Mouse (Mus musculus): ENCODE measurements around the gene Cyb561d1. TPM values are rescaled to one million over a fixed set of nuclear protein-coding genes. Genes with fewer than 3 reads are reported as not detected.

The Cyb561d1 gene
- polyA plus RNA-seq, 2 experiments = 2.0 to 3.8 TPM

DNA sequence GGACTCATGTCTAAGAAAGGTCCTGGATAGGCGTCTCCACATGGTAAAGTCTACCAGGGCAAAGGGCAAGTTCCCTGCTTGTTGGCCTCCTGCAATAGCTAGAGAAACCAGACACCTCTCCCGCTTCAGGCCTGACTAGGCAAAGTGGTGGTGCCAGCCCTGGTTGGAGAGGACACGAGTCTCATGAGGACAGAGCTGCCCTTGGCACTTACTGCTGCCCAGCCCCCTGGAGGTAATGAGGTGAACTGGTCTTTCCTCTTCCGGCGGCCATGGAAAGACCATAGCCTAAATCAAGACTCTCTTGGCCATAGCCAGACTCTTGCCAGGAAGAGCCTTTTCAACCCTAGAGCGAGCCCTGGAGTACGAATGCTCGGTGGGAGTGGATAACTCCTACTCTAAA lies 11.4 kb upstream of the Cyb561d1 start:
- no peak for ATAC-seq (ENCODE audit: low FRiP score, low read depth)
- no peak for TF ChIP-seq POLR2A (IDR thresholded peaks at IDR 0.05; ENCODE audit: borderline replicate concordance, extremely low read depth, insufficient read depth, insufficient read length)

DNA sequence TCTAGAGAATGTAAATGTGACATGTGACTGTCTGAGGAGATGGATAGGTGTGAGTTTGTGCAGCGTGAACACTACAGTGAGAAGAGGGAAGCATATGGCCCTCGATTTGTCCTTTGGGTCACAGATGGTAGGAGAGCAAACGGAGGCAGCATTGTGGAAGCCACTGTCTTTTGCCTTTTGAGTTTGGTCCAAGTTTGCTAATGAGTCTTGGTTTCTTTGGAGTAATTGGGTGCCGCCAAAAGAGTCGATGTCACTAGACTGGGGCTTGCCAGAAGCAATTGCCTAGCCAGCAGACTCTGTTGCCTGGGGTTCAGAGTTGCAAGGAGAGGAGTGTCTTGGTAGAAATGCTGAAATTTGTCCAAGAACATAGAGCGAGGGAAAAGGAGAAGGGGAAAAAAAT lies 10.8 kb upstream of the Cyb561d1 start:
- no peak for TF ChIP-seq POLR2A (IDR thresholded peaks at IDR 0.05; ENCODE audit: borderline replicate concordance, extremely low read depth, insufficient read depth, insufficient read length)
- Histone ChIP-seq H3K4me2 (replicated peaks; ENCODE audit: low read depth, low read length, severe bottlenecking) (no peak overlapping the region), H3K36me3 (ENCODE audit: control insufficient read depth, insufficient read depth, low read length) (peaks cover 7% of the 10 kb centered on the region), H3K9me3 (ENCODE audit: control insufficient read depth, low read length) (no peaks in the 10 kb centered on the region), H3K27ac (replicated peaks; ENCODE audit: low read depth, low read length) (no peak overlapping the region), H3K9ac (ENCODE audit: low read depth, low read length, severe bottlenecking) (no peak overlapping the region), H3K4me3 (replicated peaks; ENCODE audit: low read length) (no peak overlapping the region), H3K4me1 (ENCODE audit: control insufficient read depth, insufficient read depth, low read length) (peaks cover 18% of the 10 kb centered on the region), H3K27me3 (ENCODE audit: control insufficient read depth, insufficient read depth, low read length) (no peaks in the 10 kb centered on the region)
- WGBS = 83% methylated on average over 6 of the region's 6 CpGs
- no peak for DNase-seq (ENCODE audit: low spot score)
- ATAC-seq (ENCODE audit: low FRiP score, low read depth) = no peak

More for the DNA sequence above, 11.4 kb upstream of the Cyb561d1 start:
- Histone ChIP-seq H3K4me3 (replicated peaks; ENCODE audit: low read length) (no peak overlapping the region), H3K4me1 (ENCODE audit: control insufficient read depth, insufficient read depth, low read length) (peaks cover 14% of the 10 kb centered on the region), H3K9me3 (ENCODE audit: control insufficient read depth, low read length) (no peaks in the 10 kb centered on the region), H3K4me2 (replicated peaks; ENCODE audit: low read depth, low read length, severe bottlenecking) (no peak overlapping the region), H3K27me3 (ENCODE audit: control insufficient read depth, insufficient read depth, low read length) (no peaks in the 10 kb centered on the region), H3K27ac (replicated peaks; ENCODE audit: low read depth, low read length) (no peak overlapping the region), H3K36me3 (ENCODE audit: control insufficient read depth, insufficient read depth, low read length) (peaks cover 2% of the 10 kb centered on the region; the same call in 1 of the 2 replicates), H3K9ac (ENCODE audit: low read depth, low read length, severe bottlenecking) (no peak overlapping the region)
- DNase-seq (ENCODE audit: low spot score) = no peak
- 79% methylated on average over 8 of the region's 8 CpGs for WGBS

DNA sequence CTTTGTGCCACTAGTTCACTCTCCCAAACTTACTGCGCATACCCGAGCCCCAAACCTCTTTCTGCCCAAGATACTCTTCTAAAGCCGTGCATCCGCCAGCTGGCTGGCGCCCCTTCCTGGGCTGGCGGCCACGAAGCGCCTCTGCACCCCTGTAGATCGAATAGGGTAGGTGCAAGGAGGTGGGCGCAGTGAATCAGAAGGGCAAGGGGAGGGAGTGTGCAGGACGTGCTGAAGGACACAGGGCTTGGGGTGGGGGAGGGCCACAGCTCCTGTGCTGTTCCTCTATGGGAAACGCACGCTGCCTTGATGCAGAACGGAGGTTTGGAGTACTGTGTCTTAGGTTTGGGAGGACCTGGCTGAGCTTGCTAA lies 9.7 kb upstream of the Cyb561d1 start, which contains the start of gene Atxn7l2:
Gene Atxn7l2 (minus strand): TSS at position 164 of the 369 bp plus-strand sequence.
- Histone ChIP-seq H3K9me3 (ENCODE audit: control insufficient read depth, low read length) (no peaks in the 10 kb centered on the region), H3K36me3 (ENCODE audit: control insufficient read depth, insufficient read depth, low read length) (peaks cover 18% of the 10 kb centered on the region), H3K27me3 (ENCODE audit: control insufficient read depth, insufficient read depth, low read length) (no peaks in the 10 kb centered on the region), H3K4me3 (replicated peaks; ENCODE audit: low read length) (peak within 1 kb of the TSS; percentile 65), H3K27ac (replicated peaks; ENCODE audit: low read depth, low read length) (peak within 1 kb of the TSS; percentile 96), H3K4me1 (ENCODE audit: control insufficient read depth, insufficient read depth, low read length) (peaks cover 18% of the 10 kb centered on the region), H3K4me2 (replicated peaks; ENCODE audit: low read depth, low read length, severe bottlenecking) (peak within 1 kb of the TSS; percentile 87), H3K9ac (ENCODE audit: low read depth, low read length, severe bottlenecking) (peak within 1 kb of the TSS; percentile 88)
- WGBS = 1% methylated on average over 14 of the region's 14 CpGs
- peak; percentile 79 for ATAC-seq (ENCODE audit: low FRiP score, low read depth)
- no peak for DNase-seq (ENCODE audit: low spot score)
- 0 out of 2 replicates have a peak, but pooled peaks have one; percentile 10 for TF ChIP-seq POLR2A (IDR thresholded peaks at IDR 0.05; ENCODE audit: borderline replicate concordance, extremely low read depth, insufficient read depth, insufficient read length)

DNA sequence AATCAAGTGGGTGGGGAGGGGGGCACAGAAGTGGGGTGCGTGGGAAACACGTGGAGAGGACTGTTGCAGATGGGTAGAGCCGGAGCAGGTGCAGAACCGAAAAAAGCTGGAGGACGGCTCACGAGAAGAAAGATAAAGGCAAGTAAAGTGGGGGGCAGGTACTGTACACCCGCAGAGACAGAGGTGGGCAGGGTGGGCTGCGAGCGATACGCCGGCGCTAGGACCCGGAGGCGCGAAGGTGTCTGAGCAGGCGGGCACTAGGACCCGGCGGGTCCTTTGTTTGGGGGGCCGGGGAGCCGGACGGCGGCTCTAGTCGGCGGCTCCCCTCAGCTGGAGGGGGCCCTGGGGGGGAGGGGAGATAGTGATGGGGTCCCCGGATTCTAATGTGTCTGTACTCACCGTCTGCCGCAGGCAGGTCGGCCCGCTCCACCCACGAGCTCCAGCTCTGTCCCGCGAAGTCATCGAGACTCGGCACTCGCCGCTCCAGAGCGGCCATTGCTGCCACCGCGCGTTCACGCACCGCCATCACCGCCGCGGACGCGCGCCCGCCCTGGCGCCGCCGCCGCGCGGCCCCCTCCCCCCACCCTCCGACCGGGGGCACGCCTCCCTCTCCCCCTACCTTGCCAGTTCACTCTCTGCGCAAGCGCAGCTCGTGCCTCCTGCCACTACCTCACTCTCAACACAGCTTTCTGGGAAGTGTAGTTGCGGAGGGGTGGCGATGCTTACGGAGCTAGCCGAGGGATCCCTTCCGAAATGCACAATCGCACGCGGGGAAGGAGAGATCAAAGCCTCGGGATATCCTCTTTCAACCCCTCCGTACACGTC lies 9.1 kb upstream of the Cyb561d1 start:
- Histone ChIP-seq H3K9ac (ENCODE audit: low read depth, low read length, severe bottlenecking) (peak overlapping the region; percentile 88), H3K4me3 (replicated peaks; ENCODE audit: low read length) (peak overlapping the region; percentile 65), H3K36me3 (ENCODE audit: control insufficient read depth, insufficient read depth, low read length) (peaks cover 24% of the 10 kb centered on the region), H3K9me3 (ENCODE audit: control insufficient read depth, low read length) (no peaks in the 10 kb centered on the region), H3K27me3 (ENCODE audit: control insufficient read depth, insufficient read depth, low read length) (no peaks in the 10 kb centered on the region), H3K4me2 (replicated peaks; ENCODE audit: low read depth, low read length, severe bottlenecking) (peak overlapping the region; percentile 87), H3K4me1 (ENCODE audit: control insufficient read depth, insufficient read depth, low read length) (peaks cover 18% of the 10 kb centered on the region), H3K27ac (replicated peaks; ENCODE audit: low read depth, low read length) (peak overlapping the region; percentile 96)
- TF ChIP-seq POLR2A (IDR thresholded peaks at IDR 0.05; ENCODE audit: borderline replicate concordance, extremely low read depth, insufficient read depth, insufficient read length) = peak; percentile 62
- ATAC-seq (ENCODE audit: low FRiP score, low read depth) = peak; percentile 94
- WGBS = under 1% methylated on average over 45 of the region's 72 CpGs
- DNase-seq (ENCODE audit: low spot score) = peak; percentile 97

DNA sequence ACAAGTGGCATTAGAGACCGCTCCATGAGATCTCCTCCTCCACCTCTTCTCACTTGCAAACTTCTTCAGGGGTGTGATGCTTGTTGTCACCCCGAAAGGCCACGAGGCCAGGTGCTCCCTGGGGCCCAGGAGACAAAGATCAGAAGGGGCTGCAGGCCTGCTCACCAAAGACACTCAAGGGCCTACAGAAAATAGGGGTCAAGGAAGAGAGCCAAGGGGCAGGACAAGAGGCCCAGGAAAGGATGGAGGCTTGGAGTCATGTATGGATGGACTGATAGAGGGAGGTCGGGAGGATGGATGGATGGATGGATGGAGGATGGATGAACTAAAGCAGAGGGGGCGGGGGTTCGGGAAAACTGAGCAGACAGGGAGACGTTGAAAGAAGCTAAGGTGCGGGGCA lies 8.5 kb upstream of the Cyb561d1 start:
- H3K9me3 ChIP-seq (ENCODE audit: control insufficient read depth, low read length) = no peaks in the 10 kb centered on the region
- H3K4me1 ChIP-seq (ENCODE audit: control insufficient read depth, insufficient read depth, low read length) = peaks cover 18% of the 10 kb centered on the region
- peak overlapping the region; percentile 88 for H3K9ac ChIP-seq (ENCODE audit: low read depth, low read length, severe bottlenecking)
- peak overlapping the region; percentile 87 for H3K4me2 ChIP-seq (replicated peaks; ENCODE audit: low read depth, low read length, severe bottlenecking)
- TF ChIP-seq POLR2A (IDR thresholded peaks at IDR 0.05; ENCODE audit: borderline replicate concordance, extremely low read depth, insufficient read depth, insufficient read length) = no peak
- WGBS = 7% methylated on average over 8 of the region's 8 CpGs
- H3K36me3 ChIP-seq (ENCODE audit: control insufficient read depth, insufficient read depth, low read length) = peaks cover 30% of the 10 kb centered on the region
- DNase-seq (ENCODE audit: low spot score) = no peak
- H3K27me3 ChIP-seq (ENCODE audit: control insufficient read depth, insufficient read depth, low read length) = no peaks in the 10 kb centered on the region
- H3K4me3 ChIP-seq (replicated peaks; ENCODE audit: low read length) = peak overlapping the region; percentile 65
- peak overlapping the region; percentile 96 for H3K27ac ChIP-seq (replicated peaks; ENCODE audit: low read depth, low read length)
- peak; percentile 2; the same call in 1 of the 2 replicates for ATAC-seq (ENCODE audit: low FRiP score, low read depth)

Measured in limb, embryonic 14.5 days (tissue).